16 mouse cellular contexts compared by ENCODE assay signal in genomic region chr4:65372731-65373130, GRCm38 (mm10).
DNase-seq lines count a peak whose midpoint lies in the region; TF ChIP-seq lines count a peak whose summit lies in the region.
"Had no signal": no experiment of that assay in that cellular context is flagged by ENCODE, and none has a peak within 500 bp of the region (broad histone marks: within the 10 kb centered on the region; RNA-seq: fewer than 3 reads in every experiment).

No protein-coding gene starts in this region.

- DNase-seq in adrenal gland, postnatal 10 days: peak; percentile 36
- DNase-seq in adrenal gland, adult 8-10 months: no peak
- peak; percentile 3 to 9 for DNase-seq in left cerebral cortex, postnatal 25 days (ENCODE audit: low spot score in 2 of 2)
- DNase-seq in left cerebral cortex, adult 2 months (ENCODE audit: extremely low spot score in 1 of 2, low spot score in 2 of 2): no peak
- DNase-seq in heart, adult 9 months (ENCODE audit: low spot score in 2 of 2): peak; percentile 34 to 54
- peak; percentile 36 for DNase-seq in lung, postnatal 25 days (ENCODE audit: low spot score)
- no peak for DNase-seq in spleen, postnatal 36 days (ENCODE audit: low spot score in 2 of 2)
- no peak for DNase-seq in urinary bladder, adult 18-20 months (ENCODE audit: low spot score in 2 of 2)
- DNase-seq: cerebellum, adult 18-20 months; midbrain, embryonic 14.5 days; retina, postnatal 1 day; spleen, adult 18-20 months had no signal

- no peak overlapping the region for H3K4me3 ChIP-seq in left cerebral cortex, adult 2 months
- H3K4me3 ChIP-seq: hindbrain, embryonic 15.5 days; layer of hippocampus, adult 2 months; lung, embryonic 15.5 days; neural tube, embryonic 12.5 days had no signal

- no peak overlapping the region for H3K27ac ChIP-seq in left cerebral cortex, adult 2 months
- H3K27ac ChIP-seq: hindbrain, embryonic 15.5 days; layer of hippocampus, adult 2 months; lung, embryonic 15.5 days; neural tube, embryonic 12.5 days had no signal

- TF ChIP-seq CTCF in left cerebral cortex, adult 2 months (IDR thresholded peaks at IDR 0.05): no peak

- intact Hi-C loops in left cerebral cortex, postnatal 25 days (cut with DNase I): no loop called here
- intact Hi-C loops in left cerebral cortex, adult 2 months (cut with DNase I): no loop called here

Comparison
In these comparisons a context has a peak if more than half of its experiments do, and no peak if none do; other contexts are left out.
1. DNase-seq: peak in adrenal gland, postnatal 10 days (single experiment), left cerebral cortex, postnatal 25 days (2 of 2), heart, adult 9 months (2 of 2) and lung, postnatal 25 days (single experiment); none in adrenal gland, adult 8-10 months (single experiment), left cerebral cortex, adult 2 months (0 of 2), spleen, postnatal 36 days (0 of 2) and urinary bladder, adult 18-20 months (0 of 2).